Mouse (Mus musculus) ES-E14 (cell line): ENCODE data around the gene Cdc40. TPM values are rescaled to one million over a fixed set of nuclear protein-coding genes. Genes with fewer than 3 reads are reported as not detected.

Experiments
- DNase-seq: peaks from one replicate; pipeline ENCODE4 v3.0.0-alpha.2; 2013; ENCODE audit warnings: low read depth, low spot score
- H3K27ac ChIP-seq: 2 replicates; pipeline ENCODE4 v1.5.1; 2012; ENCODE audit warnings: low read depth, mild to moderate bottlenecking, low read length, moderate library complexity, mixed read lengths; ENCODE audit not compliant: poor library complexity, insufficient read depth, severe bottlenecking
- H3K36me3 ChIP-seq: 2 replicates; pipeline ENCODE4 v1.6.1; 2012; ENCODE audit warnings: mild to moderate bottlenecking, low read length, moderate library complexity, mixed read lengths; ENCODE audit not compliant: control insufficient read depth, poor library complexity, insufficient read depth, severe bottlenecking
- H3K4me1 ChIP-seq, 2 experiments: fragments of 150-350 bp in 1 of 2; sonication (generic) in 1 of 2; 2 replicates each; pipeline ENCODE4 v1.6.1; 2012; ENCODE audit warnings: low read length in 2 of 2, mild to moderate bottlenecking in 1 of 2, mixed read lengths in 1 of 2; ENCODE audit not compliant: control insufficient read depth in 2 of 2, insufficient read depth in 2 of 2, poor library complexity in 1 of 2
- H3K4me3 ChIP-seq, 2 experiments: fragments of 150-350 bp in 1 of 2; sonication (generic) in 1 of 2; 2 replicates each; pipeline ENCODE4 v1.5.1; 2012; ENCODE audit warnings: low read length in 2 of 2, low read depth in 1 of 2, mild to moderate bottlenecking in 1 of 2, mixed read lengths in 1 of 2; ENCODE audit not compliant: insufficient read depth in 1 of 2, poor library complexity in 1 of 2, severe bottlenecking in 1 of 2
- H3K9ac ChIP-seq: 2 replicates; pipeline ENCODE4 v1.6.1; 2012; ENCODE audit warnings: low read depth, mild to moderate bottlenecking, low read length, mixed read lengths; ENCODE audit not compliant: poor library complexity, insufficient read depth, severe bottlenecking
- H3K9me3 ChIP-seq: fragments of 150-350 bp; sonication (generic); 2 replicates; pipeline ENCODE4 v1.6.1; 2012; ENCODE audit warnings: low read depth, mild to moderate bottlenecking, low read length; ENCODE audit not compliant: control insufficient read depth, insufficient read depth
- CHD2 ChIP-seq: IDR thresholded peaks from 2 replicates; pipeline ENCODE4 v1.6.1; 2014; ENCODE audit warnings: mild to moderate bottlenecking, low read depth, low read length, inconsistent platforms
- HCFC1 ChIP-seq: IDR thresholded peaks from 2 replicates; pipeline ENCODE4 v1.6.1; 2012; ENCODE audit warnings: low read length, inconsistent platforms, borderline replicate concordance; ENCODE audit not compliant: insufficient read depth
- MAFK ChIP-seq: IDR thresholded peaks from 2 replicates; pipeline ENCODE4 v1.6.1; 2014; ENCODE audit warnings: mild to moderate bottlenecking, low read depth, low read length, inconsistent platforms; ENCODE audit not compliant: insufficient read depth
- ZC3H11A ChIP-seq: IDR thresholded peaks from 2 replicates; pipeline ENCODE4 v1.6.1; 2012; ENCODE audit warnings: low read depth, mild to moderate bottlenecking, inconsistent platforms, low read length, borderline replicate concordance
- ZNF384 ChIP-seq: IDR thresholded peaks from 2 replicates; pipeline ENCODE4 v1.6.1; 2012; ENCODE audit warnings: low read depth, low read length, inconsistent platforms
- in situ Hi-C, 2 experiments: fragments of 600-800 bp; cut with MboI; formaldehyde crosslinking; loops; one replicate each; pipeline ENCODE4 v1.15.1; 2025; ENCODE audit warnings: low sequenced_read_pairs in 2 of 2, inconsistent platforms in 1 of 2; ENCODE audit not compliant: unreplicated experiment in 2 of 2
- total RNA-seq: library from RNA; depleted of rRNA; stranded (reverse); fragments of 300-350 nt; gene quantifications from 2 replicates; pipeline ENCODE4 v1.2.3, GENCODE M21; 2012

Cdc40 gene
- total RNA-seq, 1 experiment = 13.0 TPM

DNA sequence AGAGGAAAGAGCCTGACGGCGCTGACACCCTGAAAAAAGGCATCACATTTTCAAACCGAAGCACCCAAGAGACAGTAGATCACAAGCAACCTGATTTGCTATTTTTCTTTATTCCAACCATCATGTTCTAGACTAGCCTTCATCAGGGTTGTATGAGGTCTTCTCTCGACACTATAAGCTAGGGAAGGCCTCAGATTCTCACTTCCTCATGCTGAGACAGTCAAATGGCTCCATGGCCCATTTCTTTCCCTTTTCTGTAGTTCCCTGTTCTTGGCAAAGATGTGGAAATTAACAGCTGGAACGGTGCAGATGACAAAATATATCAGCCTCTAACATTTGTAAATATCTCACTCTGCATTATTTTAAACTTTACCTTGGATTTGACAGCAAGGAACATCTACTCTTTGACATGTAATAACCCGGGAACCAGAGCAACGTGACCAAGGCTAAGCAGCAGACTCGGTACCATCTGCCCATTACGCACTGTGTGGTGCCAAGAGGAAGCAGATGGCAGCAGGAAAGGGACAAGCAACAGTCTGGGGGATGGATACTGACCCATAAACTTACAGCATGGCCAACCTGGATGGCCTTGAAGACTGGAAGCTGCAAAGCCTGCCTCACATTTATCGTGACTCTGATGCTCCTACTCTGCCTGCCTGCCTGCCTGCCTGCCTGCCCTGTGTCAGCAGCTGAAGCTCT is 35.8 kb downstream of the Cdc40 start:
- no peak for TF ChIP-seq CHD2
- no peak for TF ChIP-seq MAFK
- no peak for TF ChIP-seq ZC3H11A
- TF ChIP-seq HCFC1 = no peak
- no peak for TF ChIP-seq ZNF384
- 0 out of 2 replicates have a peak, but pooled peaks cover 5% of the 10 kb centered on the region for H3K9me3 ChIP-seq
- peaks cover 14% of the 10 kb centered on the region for H3K36me3 ChIP-seq
- no peak overlapping the region for H3K4me3 ChIP-seq
- H3K27ac ChIP-seq = no peak overlapping the region
- DNase-seq = no peak
- in situ Hi-C loops = no loop called here
- no peak overlapping the region for H3K9ac ChIP-seq
- H3K4me1 ChIP-seq = peaks cover 2 to 4% of the 10 kb centered on the region in 2 experiments; a peak in 1 of 4 replicates

DNA sequence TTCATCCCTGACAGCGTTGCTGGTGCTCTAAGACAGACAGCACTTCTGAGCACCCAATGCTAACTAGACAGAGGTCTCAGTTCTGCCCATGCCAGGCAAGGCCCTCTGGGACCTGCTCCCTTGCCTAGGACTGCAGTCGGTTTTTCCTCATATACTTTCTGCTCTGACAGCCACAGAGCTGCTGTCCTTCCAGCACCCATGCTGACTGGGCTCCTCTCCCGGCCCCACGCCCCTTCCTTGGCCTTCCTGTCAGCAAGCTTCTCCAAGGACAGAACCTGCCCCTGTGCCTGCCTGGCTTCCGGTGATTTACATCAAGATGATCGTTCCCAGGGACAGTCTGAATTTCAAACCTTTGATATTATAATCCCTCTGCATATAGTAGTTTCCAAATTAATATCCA is 37.5 kb downstream of the Cdc40 start:
- Histone ChIP-seq H3K9ac (no peak overlapping the region), H3K9me3 (no peaks in the 10 kb centered on the region), H3K27ac (no peak overlapping the region), H3K4me1 (peaks cover 2 to 5% of the 10 kb centered on the region in 2 experiments; a peak in 2 of 4 replicates), H3K36me3 (peaks cover 16% of the 10 kb centered on the region), H3K4me3 (no peak overlapping the region)
- in situ Hi-C loops = no loop called here
- TF ChIP-seq ZNF384 = no peak
- no peak for TF ChIP-seq MAFK
- TF ChIP-seq HCFC1 = no peak
- no peak for TF ChIP-seq CHD2
- no peak for TF ChIP-seq ZC3H11A
- DNase-seq = no peak

GRCm38 (mm10) chr10:40844546-40844945 is 38.6 kb downstream of the Cdc40 start:
- H3K4me1 ChIP-seq = peaks cover 2 to 7% of the 10 kb centered on the region in 2 experiments; a peak in 2 of 4 replicates
- H3K9ac ChIP-seq = no peak overlapping the region
- DNase-seq = no peak
- H3K9me3 ChIP-seq = no peaks in the 10 kb centered on the region
- TF ChIP-seq ZNF384 = no peak
- in situ Hi-C loops = no loop called here
- no peak overlapping the region for H3K4me3 ChIP-seq
- H3K27ac ChIP-seq = no peak overlapping the region
- peaks cover 18% of the 10 kb centered on the region for H3K36me3 ChIP-seq

DNA sequence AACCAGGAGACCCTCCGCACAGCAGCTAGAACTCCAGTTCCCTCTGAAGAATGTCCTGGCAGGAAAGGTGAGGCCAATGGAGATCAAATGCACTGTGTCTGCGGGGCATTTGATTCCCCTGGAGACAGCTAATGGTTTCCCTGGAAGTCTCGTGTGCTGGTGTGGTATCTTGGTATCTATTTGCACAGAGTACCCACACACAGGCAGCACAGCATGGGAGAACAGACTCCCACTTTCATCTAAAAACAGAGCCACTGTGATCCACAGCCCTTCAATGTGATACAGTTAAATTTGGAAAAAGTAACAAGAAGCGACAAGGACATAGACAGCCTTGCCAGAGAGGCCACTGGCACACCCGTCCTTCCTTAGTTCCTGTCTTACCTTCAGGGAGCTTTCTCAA is 39.3 kb downstream of the Cdc40 start:
- Histone ChIP-seq H3K36me3 (peaks cover 18% of the 10 kb centered on the region), H3K9me3 (no peaks in the 10 kb centered on the region), H3K27ac (no peak overlapping the region), H3K4me3 (no peak overlapping the region), H3K9ac (no peak overlapping the region), H3K4me1 (peaks cover 2 to 7% of the 10 kb centered on the region in 2 experiments; a peak in 2 of 4 replicates)
- TF ChIP-seq HCFC1 (no peak), ZC3H11A (no peak), CHD2 (no peak), MAFK (no peak), ZNF384 (no peak)
- DNase-seq = no peak
- in situ Hi-C loops = no loop called here

GRCm38 (mm10) chr10:40840086-40840485 is 43.0 kb downstream of the Cdc40 start:
- TF ChIP-seq CHD2 (no peak), ZC3H11A (no peak), HCFC1 (no peak), MAFK (no peak), ZNF384 (no peak)
- Histone ChIP-seq H3K27ac (no peak overlapping the region), H3K9me3 (no peaks in the 10 kb centered on the region), H3K4me1 (peaks cover 2 to 7% of the 10 kb centered on the region in 2 experiments; a peak in 2 of 4 replicates), H3K36me3 (peaks cover 14% of the 10 kb centered on the region; the same call in 1 of the 2 replicates), H3K4me3 (no peak overlapping the region), H3K9ac (no peak overlapping the region)
- no peak for DNase-seq
- in situ Hi-C loops = no loop called here
